ENCODE assay signal across 1 mouse cellular context in the genomic region with DNA sequence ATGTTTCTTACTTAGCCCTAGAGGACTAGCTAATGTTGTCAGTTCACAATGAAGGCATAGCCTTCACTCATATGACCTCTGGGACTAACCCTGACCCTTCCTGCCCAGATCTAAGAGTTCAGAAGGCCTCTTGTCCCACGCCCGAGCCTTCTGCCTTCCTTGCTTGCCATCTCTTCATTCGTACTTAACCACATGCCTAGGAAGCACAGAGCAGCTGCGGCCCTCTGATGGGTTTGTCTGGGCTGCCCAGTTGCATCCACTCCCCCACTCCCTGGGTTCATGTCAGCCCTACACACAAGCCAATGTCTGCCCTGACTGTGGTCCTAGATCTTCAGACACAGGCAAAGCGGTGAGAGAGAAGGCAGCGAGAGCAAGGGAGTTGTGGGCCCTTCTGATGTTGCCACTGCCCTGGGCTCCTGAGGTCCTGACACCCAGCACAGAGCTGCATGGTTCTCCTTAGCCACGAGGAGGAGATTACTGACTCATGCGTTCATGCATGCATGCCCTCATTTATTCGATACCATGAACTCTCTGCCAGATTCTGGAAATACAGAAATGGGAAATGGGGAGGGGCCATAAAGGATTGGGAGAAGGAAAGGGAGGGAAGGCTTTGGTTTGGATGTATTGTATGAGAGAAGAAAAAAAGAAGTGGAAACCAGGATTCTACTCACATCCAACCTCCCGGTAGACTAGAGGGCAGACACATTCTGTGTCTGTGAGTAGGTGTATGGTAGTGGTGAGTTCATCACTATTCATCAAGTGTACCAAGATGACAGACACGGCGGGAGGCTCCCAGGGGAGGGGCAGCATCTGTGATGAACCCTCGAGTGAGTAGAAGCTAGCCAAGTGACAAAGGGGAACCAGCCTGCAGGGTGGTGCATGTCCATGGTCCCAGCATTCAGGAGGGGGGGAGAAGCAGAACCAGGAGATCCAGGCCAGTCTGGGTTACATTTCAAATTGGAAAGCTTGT.
TF ChIP-seq lines count a peak whose summit lies in the region.

No protein-coding gene starts in this region.

TF ChIP-seq in myocyte, 11 proteins besides CTCF, POLR2A, EP300 and RAD21:
- TF ChIP-seq POLR2AphosphoS2 (IDR thresholded peaks at IDR 0.05; ENCODE audit: insufficient read length, low read depth) (no peak), SRF (IDR thresholded peaks at IDR 0.05; ENCODE audit: control insufficient read depth, insufficient read length, low read depth) (peak; percentile 27), MYOD1 (IDR thresholded peaks at IDR 0.05; ENCODE audit: control insufficient read depth in 1 of 3, insufficient read length in 2 of 3, low read depth in 2 of 3) (peak in 2 of 3 experiments; percentile 55 to 62), MYOG (IDR thresholded peaks at IDR 0.05; ENCODE audit: control insufficient read depth in 1 of 3, insufficient read depth in 1 of 3, insufficient read length in 2 of 3, low read depth in 2 of 3) (peak; percentile 31 to 71 (median 47))
